Mouse (Mus musculus): ENCODE data around the gene Apol8.

Apol8 gene

GRCm38 (mm10) chr15:77784039-77784824 is 27.4 kb upstream of the Apol8 start:
- peak; percentile 93 for DNase-seq

GRCm38 (mm10) chr15:77782449-77783014 is 25.7 kb upstream of the Apol8 start:
- no peak for DNase-seq

- DNase-seq, result peak; percentile 70
Observed at GRCm38 (mm10) chr15:77775186-77775963, 18.6 kb upstream of the Apol8 start.

- no peak for DNase-seq
Observed at GRCm38 (mm10) chr15:77774303-77774702, 17.5 kb upstream of the Apol8 start.

- DNase-seq, result no peak
Observed at GRCm38 (mm10) chr15:77773099-77773915, 16.5 kb upstream of the Apol8 start.

GRCm38 (mm10) chr15:77770942-77771341 is 14.1 kb upstream of the Apol8 start:
- no peak for DNase-seq

- DNase-seq, result no peak
Observed at GRCm38 (mm10) chr15:77770341-77770740, 13.5 kb upstream of the Apol8 start.

GRCm38 (mm10) chr15:77766981-77767380 is 10.2 kb upstream of the Apol8 start:
- DNase-seq, result no peak

GRCm38 (mm10) chr15:77765484-77766093 is 8.8 kb upstream of the Apol8 start:
- no peak for DNase-seq

GRCm38 (mm10) chr15:77764391-77765006 is 7.7 kb upstream of the Apol8 start:
- DNase-seq, result no peak

GRCm38 (mm10) chr15:77763702-77764101 is 6.9 kb upstream of the Apol8 start:
- no peak for DNase-seq

- no peak for DNase-seq
Observed at GRCm38 (mm10) chr15:77763050-77763449, 6.2 kb upstream of the Apol8 start.

GRCm38 (mm10) chr15:77761561-77762380 is 5.0 kb upstream of the Apol8 start:
- DNase-seq, result no peak

- DNase-seq, result no peak
Observed at GRCm38 (mm10) chr15:77761083-77761482, 4.3 kb upstream of the Apol8 start.

- no peak for DNase-seq
Observed at GRCm38 (mm10) chr15:77760037-77760436, 3.2 kb upstream of the Apol8 start.

GRCm38 (mm10) chr15:77757586-77758226 is 903 bp upstream of the Apol8 start:
- no peak for DNase-seq

- no peak for DNase-seq
Observed at GRCm38 (mm10) chr15:77756081-77756480, 722 bp downstream of the Apol8 start.

- no peak for DNase-seq
Observed at GRCm38 (mm10) chr15:77755132-77755531, 1.7 kb downstream of the Apol8 start.

GRCm38 (mm10) chr15:77752443-77752842 is 4.4 kb downstream of the Apol8 start:
- DNase-seq, result no peak

GRCm38 (mm10) chr15:77750461-77750860 is 6.3 kb downstream of the Apol8 start:
- DNase-seq, result no peak

- no peak for DNase-seq
Observed at GRCm38 (mm10) chr15:77749717-77750116, 7.1 kb downstream of the Apol8 start.
